Mouse (Mus musculus) MEL (cell line): ENCODE measurements at regions not wholly inside any gene's neighbourhood (a gene's known extent, or its start where the extent isn't known, plus 50 kb on each side); places are given as distances from the start of the nearest gene placed in this dataset.

Experiments used
- CTCF ChIP-seq, 3 experiments: IDR thresholded peaks in 2 of 3; conservative IDR thresholded peaks in 1 of 3; 2 replicates each; pipeline ENCODE4 v1.5.1; 2011 to 2012; ENCODE audit warnings: low read length in 3 of 3, low read depth in 2 of 3, mild to moderate bottlenecking in 2 of 3, improper control_type of control experiment in 1 of 3, inconsistent platforms in 1 of 3, mixed read lengths in 1 of 3, moderate library complexity in 1 of 3; ENCODE audit not compliant: control insufficient read depth in 1 of 3, insufficient read depth in 1 of 3, poor library complexity in 1 of 3, severe bottlenecking in 1 of 3
- MAX ChIP-seq: IDR thresholded peaks from 2 replicates; pipeline ENCODE4 v1.6.1; 2011; ENCODE audit warnings: low read length, improper control_type of control experiment
- NELFE ChIP-seq: IDR thresholded peaks from 2 replicates; pipeline ENCODE4 v1.6.1; 2011; ENCODE audit warnings: low read depth, low read length, improper control_type of control experiment
- USF1 ChIP-seq: IDR thresholded peaks from 2 replicates; pipeline ENCODE4 v1.6.1; 2014; ENCODE audit warnings: low read depth, mild to moderate bottlenecking, inconsistent platforms, low read length, improper control_type of control experiment, moderate library complexity

- TF ChIP-seq NELFE (no peak), USF1 (no peak), MAX (no peak), CTCF (IDR thresholded peaks at IDR 0.05 in 2 of 3, conservative IDR thresholded peaks at IDR 0.05 in 1 of 3; ENCODE audit: control insufficient read depth in 1 of 3, insufficient read depth in 1 of 3, low read depth in 2 of 3, low read length in 3 of 3, poor library complexity in 1 of 3, severe bottlenecking in 1 of 3) (no peak)
These were observed 91.0 kb upstream of the Ccnd2 start for GRCm38 (mm10) chr6:127243032-127243431.
